Mouse (Mus musculus): ENCODE data around the gene Gba. TPM values are rescaled to one million over a fixed set of nuclear protein-coding genes. Genes with fewer than 3 reads are reported as not detected.
A peak's percentile ranks its signal among the peaks of the same experiment; 100 is the strongest.

Gene Gba
- total and polyA plus RNA-seq, 3 experiments: 49.1 to 55.0 TPM; not detected in 1

GRCm38 (mm10) chr3:89177242-89178106, 25.3 kb upstream of the Gba start, which contains the start of gene Scamp3 (continued):
- TF ChIP-seq TCF12 (IDR thresholded peaks at IDR 0.05; ENCODE audit: low read depth, low read length): peak; percentile 59; the same call in 1 of the 2 replicates
- TF ChIP-seq ZNF384 (IDR thresholded peaks at IDR 0.05; ENCODE audit: low read depth, low read length): peak; percentile 99
- peak; percentile 85 for TF ChIP-seq MXI1 (IDR thresholded peaks at IDR 0.05; ENCODE audit: low read depth, low read length)
- TF ChIP-seq POLR2A (IDR thresholded peaks at IDR 0.05; ENCODE audit: control insufficient read depth in 1 of 2, insufficient read depth in 1 of 2, low read depth in 1 of 2, low read length in 2 of 2, poor library complexity in 1 of 2): peak; percentile 87 to 91
- peak; percentile 85; the same call in 1 of the 2 replicates for TF ChIP-seq KAT2A (conservative IDR thresholded peaks at IDR 0.05; ENCODE audit: low read depth, low read length)

- H3K27me3 ChIP-seq (ENCODE audit: control insufficient read depth in 1 of 2, insufficient read depth in 2 of 2, low read length in 2 of 2): no peaks in the 10 kb centered on the region
- DNase-seq (ENCODE audit: low read depth, low spot score): peak; percentile 69
- H3K4me1 ChIP-seq (ENCODE audit: control insufficient read depth in 1 of 2, insufficient read depth in 2 of 2, low read length in 2 of 2): peaks cover 7 to 35% of the 10 kb centered on the region in 2 experiments; a peak in 3 of 4 replicates
- peak overlapping the region; percentile 71 for H3K27ac ChIP-seq (ENCODE audit: control insufficient read depth, low read depth, low read length)
- peaks cover 23% of the 10 kb centered on the region for H3K79me2 ChIP-seq (ENCODE audit: control insufficient read depth, insufficient read depth, low read length, poor library complexity)
- H3K4me3 ChIP-seq (ENCODE audit: control insufficient read depth in 1 of 2, insufficient read depth in 1 of 2, low read depth in 2 of 2, low read length in 2 of 2): peak overlapping the region; percentile 58 to 91
- TF ChIP-seq TAL1 (IDR thresholded peaks at IDR 0.05; ENCODE audit: low read length) (no peak), MYC (IDR thresholded peaks at IDR 0.05; ENCODE audit: low read depth, low read length) (0 out of 2 replicates have a peak, but pooled peaks have one; percentile 19)
- H3K9ac ChIP-seq (ENCODE audit: control insufficient read depth, low read depth, low read length, poor library complexity, severe bottlenecking): peak overlapping the region; percentile 85
- no peaks in the 10 kb centered on the region for H3K9me3 ChIP-seq (replicated peaks; ENCODE audit: insufficient read depth, low read length)
- peaks cover 21 to 36% of the 10 kb centered on the region in 2 experiments for H3K36me3 ChIP-seq (ENCODE audit: control insufficient read depth in 1 of 2, insufficient read depth in 2 of 2, low read length in 2 of 2)
Observed at GRCm38 (mm10) chr3:89178107-89178385, 24.7 kb upstream of the Gba start.

- peak overlapping the region; percentile 58 to 91; a peak in 1 of 4 replicates for H3K4me3 ChIP-seq (ENCODE audit: control insufficient read depth in 1 of 2, insufficient read depth in 1 of 2, low read depth in 2 of 2, low read length in 2 of 2)
- peaks cover 11 to 45% of the 10 kb centered on the region in 2 experiments; a peak in 3 of 4 replicates for H3K4me1 ChIP-seq (ENCODE audit: control insufficient read depth in 1 of 2, insufficient read depth in 2 of 2, low read length in 2 of 2)
- no peak for DNase-seq (ENCODE audit: low read depth, low spot score)
- H3K36me3 ChIP-seq (ENCODE audit: control insufficient read depth in 1 of 2, insufficient read depth in 2 of 2, low read length in 2 of 2): peaks cover 15 to 41% of the 10 kb centered on the region in 2 experiments
- peaks cover 23% of the 10 kb centered on the region for H3K79me2 ChIP-seq (ENCODE audit: control insufficient read depth, insufficient read depth, low read length, poor library complexity)
- TF ChIP-seq TAL1 (IDR thresholded peaks at IDR 0.05; ENCODE audit: low read length) (no peak), KAT2A (conservative IDR thresholded peaks at IDR 0.05; ENCODE audit: low read depth, low read length) (no peak), ZMIZ1 (IDR thresholded peaks at IDR 0.05; ENCODE audit: low read depth, low read length) (no peak), ETS1 (IDR thresholded peaks at IDR 0.05; ENCODE audit: low read depth, low read length) (no peak), GABPA (IDR thresholded peaks at IDR 0.05; ENCODE audit: low read depth, low read length) (no peak), TBP (IDR thresholded peaks at IDR 0.05; ENCODE audit: low read depth, low read length) (no peak), MAZ (IDR thresholded peaks at IDR 0.05; ENCODE audit: low read depth, low read length) (no peak), E2F4 (IDR thresholded peaks at IDR 0.05; ENCODE audit: borderline replicate concordance, low read depth, low read length) (no peak), MAFK (IDR thresholded peaks at IDR 0.05; ENCODE audit: borderline replicate concordance, low read depth, low read length) (no peak), MXI1 (IDR thresholded peaks at IDR 0.05; ENCODE audit: low read depth, low read length) (no peak), POLR2AphosphoS2 (IDR thresholded peaks at IDR 0.05; ENCODE audit: low read length) (no peak), JUND (IDR thresholded peaks at IDR 0.05; ENCODE audit: low read depth, low read length) (no peak), NELFE (IDR thresholded peaks at IDR 0.05; ENCODE audit: low read depth, low read length) (no peak), BHLHE40 (IDR thresholded peaks at IDR 0.05; ENCODE audit: borderline replicate concordance, low read depth, low read length) (no peak), SIN3A (IDR thresholded peaks at IDR 0.05; ENCODE audit: low read length) (no peak), TCF12 (IDR thresholded peaks at IDR 0.05; ENCODE audit: low read depth, low read length) (no peak)
- H3K27ac ChIP-seq (ENCODE audit: control insufficient read depth, low read depth, low read length): peak overlapping the region; percentile 9; the same call in 1 of the 2 replicates
- peak overlapping the region; percentile 85 for H3K9ac ChIP-seq (ENCODE audit: control insufficient read depth, low read depth, low read length, poor library complexity, severe bottlenecking)
- no peaks in the 10 kb centered on the region for H3K27me3 ChIP-seq (ENCODE audit: control insufficient read depth in 1 of 2, insufficient read depth in 2 of 2, low read length in 2 of 2)
- H3K9me3 ChIP-seq (replicated peaks; ENCODE audit: insufficient read depth, low read length): no peaks in the 10 kb centered on the region
Observed at GRCm38 (mm10) chr3:89179056-89179455, 23.7 kb upstream of the Gba start.
